Mouse (Mus musculus) neural tube, embryonic 11.5 days (tissue): ENCODE measurements at regions not wholly inside any gene's neighbourhood (a gene's known extent, or its start where the extent isn't known, plus 50 kb on each side); places are given as distances from the start of the nearest gene placed in this dataset.
A peak's percentile ranks its signal among the peaks of the same experiment; 100 is the strongest.

Experiments used
- ATAC-seq: fragments of 200-750 bp; cut with Nextera tagmentation; 2 replicates; pipeline ENCODE4 v1.8.0; 2017; ENCODE audit warnings: moderate number of reproducible peaks, mild to moderate bottlenecking, moderate TSS enrichment, moderate library complexity; ENCODE audit not compliant: insufficient read depth, low FRiP score, low TSS enrichment
- DNase-seq: peaks from one replicate; pipeline ENCODE4 v3.0.0-alpha.2; 2015; ENCODE audit warnings: low spot score
- H3K27ac ChIP-seq: fragments of 300-500 bp; sonication (generic); 2 replicates; pipeline ENCODE4 v1.5.1; 2014; ENCODE audit warnings: low read depth, mild to moderate bottlenecking, low read length
- H3K27me3 ChIP-seq: fragments of 300-500 bp; sonication (generic); 2 replicates; pipeline ENCODE4 v1.6.1; 2014; ENCODE audit warnings: mild to moderate bottlenecking, low read length, mixed read lengths; ENCODE audit not compliant: control insufficient read depth, insufficient read depth
- H3K36me3 ChIP-seq: fragments of 300-500 bp; sonication (generic); 2 replicates; pipeline ENCODE4 v1.6.1; 2014; ENCODE audit warnings: mild to moderate bottlenecking, low read length, moderate library complexity, mixed read lengths; ENCODE audit not compliant: control insufficient read depth, insufficient read depth
- H3K4me1 ChIP-seq: fragments of 300-500 bp; sonication (generic); 2 replicates; pipeline ENCODE4 v1.6.1; 2014; ENCODE audit warnings: low read length, mixed read lengths; ENCODE audit not compliant: control insufficient read depth, insufficient read depth
- H3K4me2 ChIP-seq: fragments of 300-500 bp; sonication (generic); 2 replicates; pipeline ENCODE4 v1.6.1; 2014; ENCODE audit warnings: low read depth, mild to moderate bottlenecking, moderate library complexity
- H3K4me3 ChIP-seq: fragments of 300-500 bp; sonication (generic); 2 replicates; pipeline ENCODE4 v1.5.1; 2014; ENCODE audit warnings: low read depth, low read length
- H3K9ac ChIP-seq: fragments of 300-500 bp; sonication (generic); 2 replicates; pipeline ENCODE4 v1.6.1; 2014; ENCODE audit warnings: mild to moderate bottlenecking, low read length
- H3K9me3 ChIP-seq: fragments of 300-500 bp; sonication (generic); 2 replicates; pipeline ENCODE4 v1.6.1; 2016; ENCODE audit warnings: low read length; ENCODE audit not compliant: control insufficient read depth
- WGBS: fragments of 180-500 bp; shearing (Covaris S2); extraction: QIAGEN DNeasy Blood & Tissue Kit; methylation state at CpG from one replicate; pipeline ENCODE4 v1.1.7; 2014; 5-methylcytosine and 5-hydroxymethylcytosine counted together

DNA sequence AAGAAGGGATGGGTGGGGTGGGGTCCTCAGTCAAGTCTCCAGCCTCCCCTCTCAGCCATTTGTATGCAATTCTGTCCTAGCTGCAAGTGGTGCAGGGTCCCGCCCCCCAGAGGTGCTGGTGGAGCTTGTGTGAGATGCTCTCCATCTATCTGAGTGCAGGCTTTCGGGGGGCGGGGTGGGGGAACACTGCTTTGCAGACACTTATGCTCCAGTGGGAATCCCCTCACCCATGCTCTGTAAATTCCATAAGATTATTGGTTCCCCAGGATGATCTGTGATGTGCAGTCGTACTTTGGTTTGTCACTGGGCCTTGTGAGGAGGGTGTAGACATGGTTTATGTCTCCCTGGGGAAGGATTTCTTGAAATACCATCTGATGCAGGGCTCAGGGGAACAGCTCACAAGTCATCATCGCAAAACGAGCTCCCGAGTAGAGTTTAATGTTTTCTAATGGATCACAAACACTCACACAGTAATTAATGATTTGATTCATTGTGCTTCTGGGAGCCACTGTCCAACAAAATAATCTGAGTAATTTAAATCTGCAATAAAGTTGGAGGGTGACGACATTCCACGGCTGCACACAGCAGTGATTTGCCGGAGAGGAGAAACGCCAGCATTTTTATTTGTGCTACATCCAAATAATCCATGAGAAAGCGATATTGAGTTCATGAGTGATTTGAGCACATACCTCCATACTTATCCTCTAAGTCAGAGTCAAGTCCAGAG lies 540.3 kb upstream of the Hs6st1 start:
- peak; percentile 11 for DNase-seq
- peak; percentile 50; the same call in 1 of the 2 replicates for ATAC-seq
- H3K9me3 ChIP-seq = no peaks in the 10 kb centered on the region
- no peak overlapping the region for H3K4me2 ChIP-seq
- 61% methylated on average over 12 of the region's 12 CpGs for WGBS
- no peak overlapping the region for H3K9ac ChIP-seq
- no peak overlapping the region for H3K4me3 ChIP-seq
- H3K27ac ChIP-seq = no peak overlapping the region
- no peaks in the 10 kb centered on the region for H3K4me1 ChIP-seq
- H3K27me3 ChIP-seq = no peaks in the 10 kb centered on the region
- no peaks in the 10 kb centered on the region for H3K36me3 ChIP-seq

DNA sequence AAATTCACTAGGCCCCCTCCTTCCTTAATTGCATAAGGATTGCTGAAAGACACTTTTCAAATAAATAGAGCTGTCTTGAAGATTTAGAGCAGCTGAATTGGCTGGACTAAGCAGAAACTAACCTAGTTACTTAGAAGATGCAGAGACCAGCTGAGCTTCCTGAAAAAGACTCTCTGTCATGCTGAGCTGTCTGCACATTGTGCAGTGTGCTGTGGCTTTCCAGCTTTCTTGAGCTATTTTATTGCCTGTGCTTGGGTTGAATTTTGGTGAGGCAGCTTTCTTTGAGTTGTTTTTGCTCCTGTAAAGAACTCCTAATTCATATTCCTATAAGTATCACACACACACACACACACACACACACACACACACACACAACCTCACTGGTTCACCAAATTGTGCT lies 532.7 kb upstream of the Hs6st1 start:
- ATAC-seq (no peak), DNase-seq (no peak)
- no peaks in the 10 kb centered on the region for H3K36me3 ChIP-seq
- H3K27me3 ChIP-seq = no peaks in the 10 kb centered on the region
- no peak overlapping the region for H3K27ac ChIP-seq
- no peak overlapping the region for H3K9ac ChIP-seq
- no peak overlapping the region for H3K4me3 ChIP-seq
- no peaks in the 10 kb centered on the region for H3K4me1 ChIP-seq
- H3K4me2 ChIP-seq = no peak overlapping the region
- no peaks in the 10 kb centered on the region for H3K9me3 ChIP-seq

DNA sequence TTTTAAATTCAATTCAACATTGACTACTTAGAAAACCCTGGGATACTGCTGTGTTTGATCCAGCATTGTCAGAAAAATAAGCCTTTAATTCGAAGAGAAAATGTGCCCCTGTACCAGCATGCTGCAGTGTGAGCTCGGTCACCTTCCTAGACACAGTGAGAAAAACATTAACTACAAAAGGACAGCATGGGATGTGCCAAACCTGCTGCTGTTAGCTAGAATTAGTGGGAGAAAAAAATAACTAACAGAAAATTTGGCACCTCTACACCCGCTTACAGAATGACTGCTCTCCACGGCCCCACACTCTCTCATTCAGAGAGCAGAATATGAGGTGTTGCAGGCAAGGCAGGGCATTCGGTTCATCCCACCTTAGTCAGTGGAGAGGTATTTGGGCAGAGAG lies 531.9 kb upstream of the Hs6st1 start:
- Histone ChIP-seq H3K4me1 (no peaks in the 10 kb centered on the region), H3K27me3 (no peaks in the 10 kb centered on the region), H3K4me3 (no peak overlapping the region), H3K9me3 (no peaks in the 10 kb centered on the region), H3K36me3 (no peaks in the 10 kb centered on the region), H3K9ac (no peak overlapping the region), H3K27ac (no peak overlapping the region), H3K4me2 (no peak overlapping the region)
- DNase-seq = no peak
- no peak for ATAC-seq
- 87% methylated on average over 5 of the region's 5 CpGs for WGBS

DNA sequence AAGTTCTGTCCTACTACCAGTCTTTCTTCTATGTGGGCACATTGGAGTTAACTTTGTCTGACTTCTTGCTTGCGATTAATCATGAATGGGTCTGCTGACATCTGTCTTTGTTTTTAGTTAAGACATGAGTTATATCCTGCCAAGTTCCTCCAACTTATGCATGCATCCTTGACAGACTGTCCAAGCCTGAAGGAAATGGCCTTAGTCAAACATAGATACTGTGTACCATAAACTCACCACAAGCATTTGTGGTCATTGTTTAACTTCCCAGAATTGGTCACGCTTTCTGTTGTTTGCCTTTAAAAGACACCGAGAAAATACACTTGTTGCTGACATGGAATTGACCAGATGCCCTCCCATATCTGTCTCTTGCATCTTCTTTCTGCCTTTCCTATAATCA lies 519.4 kb upstream of the Hs6st1 start:
- no peak overlapping the region for H3K4me2 ChIP-seq
- no peaks in the 10 kb centered on the region for H3K4me1 ChIP-seq
- no peaks in the 10 kb centered on the region for H3K27me3 ChIP-seq
- DNase-seq (no peak), ATAC-seq (no peak)
- H3K36me3 ChIP-seq = no peaks in the 10 kb centered on the region
- no peak overlapping the region for H3K9ac ChIP-seq
- H3K4me3 ChIP-seq = no peak overlapping the region
- H3K9me3 ChIP-seq = no peaks in the 10 kb centered on the region
- H3K27ac ChIP-seq = no peak overlapping the region
- 89% methylated on average over 3 of the region's 3 CpGs for WGBS

DNA sequence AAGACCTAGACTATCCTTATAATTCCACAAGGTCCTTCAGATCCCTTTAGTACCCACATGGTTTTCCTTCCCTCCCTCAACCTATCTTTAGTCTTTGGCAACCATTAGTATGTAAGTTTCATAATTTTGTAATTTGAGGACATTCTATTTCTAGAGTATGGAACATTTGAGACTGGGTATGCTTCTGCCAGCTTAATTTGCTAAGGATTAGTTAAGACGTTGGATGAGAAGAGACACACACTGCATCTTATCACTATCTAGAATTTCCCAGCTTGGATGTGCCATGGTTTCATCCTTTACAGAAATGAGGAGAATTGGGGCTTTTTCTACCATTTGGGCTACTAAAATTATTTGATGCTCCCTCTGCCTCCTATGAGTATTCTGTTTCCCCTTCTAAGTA lies 516.7 kb upstream of the Hs6st1 start:
- no peaks in the 10 kb centered on the region for H3K27me3 ChIP-seq
- ATAC-seq = no peak
- no peak overlapping the region for H3K4me2 ChIP-seq
- no peak overlapping the region for H3K27ac ChIP-seq
- H3K36me3 ChIP-seq = no peaks in the 10 kb centered on the region
- H3K9ac ChIP-seq = no peak overlapping the region
- no peaks in the 10 kb centered on the region for H3K4me1 ChIP-seq
- H3K9me3 ChIP-seq = no peaks in the 10 kb centered on the region
- no peak overlapping the region for H3K4me3 ChIP-seq
- 76% methylated on average over 1 of the region's 1 CpGs for WGBS
- DNase-seq = no peak

DNA sequence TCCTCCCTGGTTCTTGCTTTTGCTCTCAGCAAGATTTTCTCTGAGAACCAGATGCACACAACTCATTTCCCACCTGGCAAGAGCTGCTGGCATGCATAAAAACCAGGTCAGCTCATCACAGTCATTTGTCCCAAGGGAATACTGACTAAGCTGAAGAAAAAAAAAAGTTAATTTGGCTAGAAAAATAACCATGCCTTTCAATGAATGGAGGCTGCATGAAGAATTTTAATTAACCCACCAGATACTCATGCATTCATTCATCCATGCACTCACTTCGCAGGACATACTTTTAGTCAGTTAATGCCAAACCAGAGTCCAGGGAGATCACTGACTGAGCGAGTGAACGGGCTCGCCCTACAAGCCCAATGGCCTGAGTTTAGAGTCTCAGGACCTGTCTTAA lies 505.4 kb upstream of the Hs6st1 start:
- Histone ChIP-seq H3K9me3 (peaks cover 3% of the 10 kb centered on the region; the same call in 1 of the 2 replicates), H3K27ac (no peak overlapping the region), H3K4me1 (no peaks in the 10 kb centered on the region), H3K27me3 (no peaks in the 10 kb centered on the region), H3K4me3 (no peak overlapping the region), H3K9ac (no peak overlapping the region), H3K36me3 (no peaks in the 10 kb centered on the region), H3K4me2 (no peak overlapping the region)
- WGBS = 94% methylated on average over 4 of the region's 4 CpGs
- DNase-seq (no peak), ATAC-seq (no peak)

DNA sequence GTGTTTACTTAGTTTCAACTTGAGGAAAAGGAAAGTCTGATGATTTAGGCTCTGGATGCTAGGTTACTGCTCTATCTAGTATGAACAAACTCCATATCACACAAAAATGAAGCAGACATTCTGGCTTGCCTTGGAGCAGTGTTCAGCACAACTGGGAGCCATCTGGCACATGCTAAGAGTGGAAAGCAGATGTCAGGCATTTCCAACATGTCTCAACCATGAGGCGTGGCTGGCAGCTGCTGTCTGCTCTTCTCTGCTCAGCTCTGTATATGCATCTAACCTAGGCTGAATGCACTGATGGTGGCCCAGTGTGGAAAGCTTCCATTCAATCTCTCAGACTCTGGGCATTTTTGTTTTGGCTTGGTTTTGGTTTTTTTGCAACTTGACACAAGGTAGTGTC lies 493.0 kb upstream of the Hs6st1 start:
- Histone ChIP-seq H3K9ac (no peak overlapping the region), H3K27ac (no peak overlapping the region), H3K4me2 (no peak overlapping the region), H3K4me1 (no peaks in the 10 kb centered on the region), H3K4me3 (no peak overlapping the region), H3K36me3 (no peaks in the 10 kb centered on the region), H3K27me3 (no peaks in the 10 kb centered on the region), H3K9me3 (no peaks in the 10 kb centered on the region)
- WGBS = 48% methylated on average over 1 of the region's 1 CpGs
- DNase-seq (no peak), ATAC-seq (no peak)

DNA sequence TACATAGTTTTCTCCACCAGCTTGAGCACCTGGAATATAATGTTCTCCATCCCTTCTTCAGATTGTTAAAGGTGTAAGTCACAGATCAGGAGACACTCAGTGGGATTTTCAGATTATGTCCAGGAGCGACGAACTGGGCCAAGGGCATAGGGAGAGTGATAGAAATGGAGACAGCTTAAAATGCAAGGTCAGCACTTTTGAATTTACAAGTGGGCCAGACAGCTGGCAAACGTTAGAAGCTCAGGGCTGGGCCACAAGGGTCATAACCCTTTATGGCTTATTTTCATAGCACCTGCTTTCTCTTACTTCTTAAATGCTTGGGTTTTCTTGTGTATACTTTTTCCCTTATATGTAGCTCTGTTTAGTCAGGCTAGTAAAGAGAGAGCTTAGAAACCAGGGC lies 488.8 kb upstream of the Hs6st1 start:
- Histone ChIP-seq H3K36me3 (no peaks in the 10 kb centered on the region), H3K4me1 (no peaks in the 10 kb centered on the region), H3K9ac (no peak overlapping the region), H3K27me3 (no peaks in the 10 kb centered on the region), H3K9me3 (no peaks in the 10 kb centered on the region), H3K4me2 (no peak overlapping the region), H3K4me3 (no peak overlapping the region), H3K27ac (no peak overlapping the region)
- DNase-seq = no peak
- ATAC-seq = no peak
- WGBS = 63% methylated on average over 3 of the region's 3 CpGs

DNA sequence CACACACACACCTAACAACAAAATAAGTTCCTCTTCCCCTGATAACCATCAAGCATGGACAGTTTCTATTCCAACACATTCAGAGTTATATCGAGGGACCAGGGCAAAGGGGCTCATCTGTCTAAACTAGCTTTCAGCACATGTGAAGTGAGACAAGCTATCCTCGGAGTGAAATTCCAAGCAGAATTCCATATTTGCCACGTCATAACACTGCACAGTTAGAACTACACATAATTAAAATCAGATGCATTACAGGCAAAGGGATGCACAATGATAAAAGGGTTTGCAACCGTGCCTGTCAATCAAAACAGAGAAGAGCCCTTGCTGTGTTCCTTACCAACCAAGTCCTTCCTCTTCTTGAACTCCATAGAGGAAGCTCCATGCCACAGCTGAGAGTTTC lies 488.2 kb upstream of the Hs6st1 start:
- DNase-seq (no peak), ATAC-seq (no peak)
- WGBS = 79% methylated on average over 4 of the region's 4 CpGs
- Histone ChIP-seq H3K4me1 (no peaks in the 10 kb centered on the region), H3K27ac (no peak overlapping the region), H3K4me3 (no peak overlapping the region), H3K27me3 (no peaks in the 10 kb centered on the region), H3K9ac (no peak overlapping the region), H3K36me3 (no peaks in the 10 kb centered on the region), H3K9me3 (no peaks in the 10 kb centered on the region), H3K4me2 (no peak overlapping the region)
